Mouse (Mus musculus) midbrain, embryonic 14.5 days (tissue): ENCODE results near the gene Ubap1. TPM values are rescaled to one million over a fixed set of nuclear protein-coding genes. Genes with fewer than 3 reads are reported as not detected.

Source experiments
- ATAC-seq: fragments of 200-750 bp; cut with Nextera tagmentation; 2 replicates; pipeline ENCODE4 v1.8.0; 2017; ENCODE audit warnings: moderate number of reproducible peaks, moderate library complexity; ENCODE audit not compliant: low FRiP score, low TSS enrichment
- DNase-seq: peaks from one replicate; pipeline ENCODE4 v3.0.0-alpha.2; 2015
- H3K27ac ChIP-seq: fragments of 300-500 bp; sonication (generic); replicated peaks from 2 replicates; pipeline ENCODE4 v1.5.1; 2014; ENCODE audit warnings: mild to moderate bottlenecking, low read depth, low read length, moderate library complexity
- H3K27me3 ChIP-seq: fragments of 300-500 bp; sonication (generic); 2 replicates; pipeline ENCODE4 v1.6.1; 2014; ENCODE audit warnings: low read length, control low read depth, mixed read lengths; ENCODE audit not compliant: control insufficient read depth, insufficient read depth
- H3K36me3 ChIP-seq: fragments of 300-500 bp; sonication (generic); 2 replicates; pipeline ENCODE4 v1.6.1; 2014; ENCODE audit warnings: low read length, control low read depth; ENCODE audit not compliant: control insufficient read depth, insufficient read depth
- H3K4me1 ChIP-seq: fragments of 300-500 bp; sonication (generic); 2 replicates; pipeline ENCODE4 v1.6.1; 2014; ENCODE audit warnings: mild to moderate bottlenecking, antibody characterized with exemption, low read length, control low read depth; ENCODE audit not compliant: control insufficient read depth, insufficient read depth
- H3K4me2 ChIP-seq: fragments of 300-500 bp; sonication (generic); 2 replicates; pipeline ENCODE4 v1.6.1; 2014; ENCODE audit warnings: mild to moderate bottlenecking, low read length, moderate library complexity
- H3K4me3 ChIP-seq: fragments of 300-500 bp; sonication (generic); replicated peaks from 2 replicates; pipeline ENCODE4 v1.5.1; 2014; ENCODE audit warnings: low read depth, low read length
- H3K9ac ChIP-seq: fragments of 300-500 bp; sonication (generic); replicated peaks from 2 replicates; pipeline ENCODE4 v1.6.1; 2014; ENCODE audit warnings: mild to moderate bottlenecking, low read length, moderate library complexity
- H3K9me3 ChIP-seq: fragments of 300-500 bp; sonication (generic); 2 replicates; pipeline ENCODE4 v1.6.1; 2016; ENCODE audit warnings: low read length, control low read depth, mixed read lengths; ENCODE audit not compliant: control insufficient read depth
- WGBS: fragments of 180-500 bp; shearing (Covaris S2); extraction: QIAGEN DNeasy Blood & Tissue Kit; methylation state at CpG from one replicate; pipeline ENCODE4 v1.1.7; 2014; 5-methylcytosine and 5-hydroxymethylcytosine counted together
- polyA plus RNA-seq: library from polyadenylated mRNA; unstranded; fragments of >200 nt; fragmentation: Nextera tagmentation; extraction: Ambion mirVana; gene quantifications from 2 replicates; pipeline ENCODE4 v1.2.1, GENCODE M21; 2014

The Ubap1 gene
- polyA plus RNA-seq, 1 experiment from 2014 or later: 77.2 TPM

- H3K36me3 ChIP-seq: no peaks in the 10 kb centered on the region
- no peaks in the 10 kb centered on the region for H3K9me3 ChIP-seq
- no peak overlapping the region for H3K4me3 ChIP-seq
- H3K27me3 ChIP-seq: no peaks in the 10 kb centered on the region
- no peak overlapping the region for H3K4me2 ChIP-seq
- no peak overlapping the region for H3K27ac ChIP-seq
- no peaks in the 10 kb centered on the region for H3K4me1 ChIP-seq
- no peak for DNase-seq
- no peak for ATAC-seq
- no peak overlapping the region for H3K9ac ChIP-seq
Measured at GRCm38 (mm10) chr4:41416966-41417365, 68.2 kb downstream of the Ubap1 start.

- ATAC-seq (no peak), DNase-seq (no peak)
- no peaks in the 10 kb centered on the region for H3K4me1 ChIP-seq
- no peak overlapping the region for H3K4me2 ChIP-seq
- WGBS: 93% methylated on average over 5 of the region's 5 CpGs
- no peaks in the 10 kb centered on the region for H3K36me3 ChIP-seq
- no peak overlapping the region for H3K9ac ChIP-seq
- no peak overlapping the region for H3K27ac ChIP-seq
- H3K27me3 ChIP-seq: no peaks in the 10 kb centered on the region
- H3K4me3 ChIP-seq: no peak overlapping the region
- H3K9me3 ChIP-seq: no peaks in the 10 kb centered on the region
Measured at GRCm38 (mm10) chr4:41438931-41439330, 90.1 kb downstream of the Ubap1 start.

Other genes starting within 250 kb of the Ubap1 start
- gene Nol6, start 224.5 kb upstream of the Ubap1 start, polyA plus RNA-seq: 35.7 and 38.1 TPM in 2 replicates
- 75.7 and 80.7 TPM in 2 replicates for gene Ube2r2, start 213.3 kb upstream of the Ubap1 start, polyA plus RNA-seq
- gene Ubap2, start 73.9 kb upstream of the Ubap1 start, polyA plus RNA-seq: 41.9 and 56.2 TPM in 2 replicates
- gene Dcaf12, start 34.1 kb upstream of the Ubap1 start, polyA plus RNA-seq: 63.6 and 66.6 TPM in 2 replicates
- 3.3 and 3.7 TPM in 2 replicates for gene Kif24, start 115.9 kb downstream of the Ubap1 start, polyA plus RNA-seq
- gene Nudt2, start 116.2 kb downstream of the Ubap1 start, polyA plus RNA-seq: 68.4 and 79.9 TPM in 2 replicates
- gene AI464131, start 154.1 kb downstream of the Ubap1 start, polyA plus RNA-seq: 7.2 and 8.0 TPM in 2 replicates
- 12.9 and 13.2 TPM in 2 replicates for gene 1110017D15Rik, start 168.3 kb downstream of the Ubap1 start, polyA plus RNA-seq
- gene Fam219a, start 220.5 kb downstream of the Ubap1 start, polyA plus RNA-seq: 19.9 and 22.3 TPM in 2 replicates
- gene Dnaic1, start 220.8 kb downstream of the Ubap1 start, polyA plus RNA-seq: 2.0 and 2.8 TPM in 2 replicates